Comparison of ENCODE assay signal across 20 mouse cellular contexts in the genomic region with DNA sequence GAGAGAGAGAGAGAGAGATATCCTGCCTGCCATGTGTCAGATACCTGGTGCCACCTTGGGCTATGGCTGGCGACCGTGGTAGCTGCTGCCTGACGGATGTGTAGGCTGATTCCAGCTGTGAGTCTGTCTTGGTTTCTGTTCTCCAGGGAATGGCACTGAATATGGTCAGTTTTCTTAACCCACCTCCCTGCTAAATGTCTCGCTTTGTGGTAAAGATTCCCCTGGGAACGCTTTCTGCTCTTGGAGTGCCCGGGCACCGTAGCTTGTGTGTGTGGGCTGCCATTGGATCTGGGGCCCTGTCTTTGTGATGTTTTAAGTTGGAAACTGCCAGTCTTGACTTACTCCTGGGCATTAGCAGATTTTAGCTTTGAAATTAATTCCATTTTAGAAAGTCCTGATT. TPM values are rescaled to one million over a fixed set of nuclear protein-coding genes. Genes with fewer than 3 reads are reported as not detected.
DNase-seq lines count a peak whose midpoint lies in the region; ATAC-seq and TF ChIP-seq lines count a peak whose summit lies in the region.
"Had no signal": no experiment of that assay in that cellular context is flagged by ENCODE, and none has a peak within 500 bp of the region (broad histone marks: within the 10 kb centered on the region; RNA-seq: fewer than 3 reads in every experiment).

No protein-coding gene starts in this region.

- ATAC-seq in hindbrain, postnatal 0 days, result no peak
- ATAC-seq in neural tube, embryonic 13.5 days (ENCODE audit: low read depth), result no peak
- no peak for ATAC-seq in kidney, embryonic 15.5 days (replicated peaks; ENCODE audit: low FRiP score)
- ATAC-seq: forebrain, embryonic 16.5 days; intestine, postnatal 0 days; liver, postnatal 0 days had no signal

- peak overlapping the region; percentile 35; the same call in 1 of the 2 replicates for H3K27ac ChIP-seq in hindbrain, embryonic 10.5 days
- no peak overlapping the region for H3K27ac ChIP-seq in hindbrain, postnatal 0 days
- H3K27ac ChIP-seq in neural tube, embryonic 13.5 days (replicated peaks), result 0 out of 2 replicates have a peak overlapping the region, but pooled peaks have one; percentile 19
- H3K27ac ChIP-seq in cerebellum, adult 2 months (ENCODE audit: insufficient read depth, low read length), result no peak overlapping the region
- no peak overlapping the region for H3K27ac ChIP-seq in kidney, embryonic 15.5 days
- H3K27ac ChIP-seq: heart, embryonic 10.5 days; hindbrain, embryonic 14.5 days had no signal

- no peak overlapping the region for H3K9ac ChIP-seq in hindbrain, postnatal 0 days (replicated peaks; ENCODE audit: low read length)
- H3K9ac ChIP-seq in neural tube, embryonic 13.5 days, result no peak overlapping the region
- H3K9ac ChIP-seq in kidney, embryonic 15.5 days, result no peak overlapping the region
- H3K9ac ChIP-seq: hindbrain, embryonic 14.5 days; liver, postnatal 0 days had no signal

- no peak overlapping the region for H3K4me2 ChIP-seq in hindbrain, postnatal 0 days (ENCODE audit: low read depth, low read length)
- no peak overlapping the region for H3K4me2 ChIP-seq in neural tube, embryonic 13.5 days
- H3K4me2 ChIP-seq in kidney, embryonic 15.5 days, result no peak overlapping the region
- H3K4me2 ChIP-seq: hindbrain, embryonic 14.5 days had no signal

- no peaks in the 10 kb centered on the region for H3K9me3 ChIP-seq in hindbrain, embryonic 10.5 days
- H3K9me3 ChIP-seq in hindbrain, postnatal 0 days (ENCODE audit: low read length), result no peaks in the 10 kb centered on the region
- H3K9me3 ChIP-seq in neural tube, embryonic 13.5 days, result no peaks in the 10 kb centered on the region
- no peaks in the 10 kb centered on the region for H3K9me3 ChIP-seq in kidney, embryonic 15.5 days (replicated peaks)
- H3K9me3 ChIP-seq: heart, embryonic 10.5 days had no signal

- no peak for DNase-seq in hindbrain, embryonic 10.5 days (ENCODE audit: low spot score)
- no peak for DNase-seq in hindbrain, postnatal 0 days (ENCODE audit: low spot score)
- no peak for DNase-seq in neural tube, embryonic 10.5 days (ENCODE audit: extremely low spot score, low spot score)
- peak; percentile 6 to 15 for DNase-seq in cerebellum, adult 2 months
- peak; percentile 1 to 2 for DNase-seq in layer of hippocampus, postnatal 14 days (ENCODE audit: low spot score in 2 of 2)
- no peak for DNase-seq in embryo, embryonic 10 days (ENCODE audit: low spot score)
- DNase-seq: adrenal gland, adult 8-10 months; gastrocnemius, postnatal 25 days; heart, postnatal 14 days; kidney, postnatal 10 days; liver; liver, postnatal 0 days; lung, postnatal 36 days had no signal

- H3K36me3 ChIP-seq in hindbrain, embryonic 10.5 days, result no peaks in the 10 kb centered on the region
- no peaks in the 10 kb centered on the region for H3K36me3 ChIP-seq in hindbrain, postnatal 0 days (ENCODE audit: insufficient read depth, low read length)
- H3K36me3 ChIP-seq in neural tube, embryonic 13.5 days, result 0 out of 2 replicates have a peak, but pooled peaks cover under 1% of the 10 kb centered on the region
- no peaks in the 10 kb centered on the region for H3K36me3 ChIP-seq in kidney, embryonic 15.5 days
- H3K36me3 ChIP-seq: heart, embryonic 10.5 days had no signal

- no peak for TF ChIP-seq CTCF in hindbrain, postnatal 0 days (IDR thresholded peaks at IDR 0.05; ENCODE audit: low read depth)
- no peak for TF ChIP-seq CTCF in cerebellum, adult 2 months (IDR thresholded peaks at IDR 0.05; ENCODE audit: borderline replicate concordance, insufficient read depth, low read depth, low read length)

- H3K4me3 ChIP-seq in hindbrain, embryonic 10.5 days, result no peak overlapping the region
- H3K4me3 ChIP-seq in hindbrain, postnatal 0 days (ENCODE audit: low read length), result no peak overlapping the region
- H3K4me3 ChIP-seq in neural tube, embryonic 13.5 days, result no peak overlapping the region
- no peak overlapping the region for H3K4me3 ChIP-seq in cerebellum, adult 2 months (replicated peaks; ENCODE audit: insufficient read depth, low read depth, low read length)
- no peak overlapping the region for H3K4me3 ChIP-seq in kidney, embryonic 15.5 days (replicated peaks)
- H3K4me3 ChIP-seq: heart, embryonic 10.5 days had no signal

- H3K4me1 ChIP-seq in hindbrain, embryonic 10.5 days (replicated peaks), result peaks cover 55% of the 10 kb centered on the region
- H3K4me1 ChIP-seq in hindbrain, postnatal 0 days (ENCODE audit: insufficient read depth, low read length), result peaks cover 50% of the 10 kb centered on the region
- peaks cover 90% of the 10 kb centered on the region for H3K4me1 ChIP-seq in neural tube, embryonic 13.5 days (replicated peaks)
- H3K4me1 ChIP-seq in cerebellum, adult 2 months (ENCODE audit: control insufficient read depth, insufficient read depth, low read length), result peaks cover 72% of the 10 kb centered on the region
- H3K4me1 ChIP-seq in kidney, embryonic 15.5 days, result peaks cover 2% of the 10 kb centered on the region; the same call in 1 of the 2 replicates
- H3K4me1 ChIP-seq: heart, embryonic 10.5 days had no signal

- WGBS in hindbrain, embryonic 10.5 days, result 81% methylated on average over 7 of the region's 7 CpGs
- WGBS in hindbrain, postnatal 0 days, result 58% methylated on average over 7 of the region's 7 CpGs
- 58% methylated on average over 7 of the region's 7 CpGs for WGBS in neural tube, embryonic 13.5 days
- WGBS in cerebellum, adult 2 months, result 72% methylated on average over 7 of the region's 7 CpGs
- 84% methylated on average over 7 of the region's 7 CpGs for WGBS in kidney, embryonic 15.5 days

- TF ChIP-seq POLR2A in cerebellum, adult 2 months (IDR thresholded peaks at IDR 0.05; ENCODE audit: borderline replicate concordance, insufficient read depth, low read length), result no peak

- peaks cover under 1% of the 10 kb centered on the region; the same call in 1 of the 2 replicates for H3K27me3 ChIP-seq in hindbrain, embryonic 10.5 days (ENCODE audit: insufficient read depth, poor library complexity, severe bottlenecking)
- no peaks in the 10 kb centered on the region for H3K27me3 ChIP-seq in hindbrain, postnatal 0 days (ENCODE audit: insufficient read depth, low read length)
- no peaks in the 10 kb centered on the region for H3K27me3 ChIP-seq in neural tube, embryonic 13.5 days
- no peaks in the 10 kb centered on the region for H3K27me3 ChIP-seq in cerebellum, adult 2 months (ENCODE audit: control insufficient read depth, insufficient read depth, low read length)
- H3K27me3 ChIP-seq in kidney, embryonic 15.5 days, result peaks cover 4% of the 10 kb centered on the region

RNA-seq across cellular contexts. Expression of gene Apba2, which starts 7.3 kb away (rescaled TPM):
- 59.1 and 88.9 TPM in 2 replicates for polyA plus RNA-seq in hindbrain, embryonic 10.5 days (2016; fragmentation: Nextera tagmentation; extraction: Ambion mirVana)
- 474 and 567 TPM in 2 replicates for total RNA-seq in hindbrain, postnatal 0 days (2014; rRNA removed)
- 180 and 181 TPM in 2 replicates for polyA plus RNA-seq in hindbrain, postnatal 0 days (2015; fragmentation: Nextera tagmentation; extraction: Ambion mirVana)
- 132 and 141 TPM in 2 replicates for polyA plus RNA-seq in neural tube, embryonic 13.5 days (2015; fragmentation: Nextera tagmentation; extraction: Ambion mirVana)
- 167 and 182 TPM in 2 replicates for polyA plus RNA-seq in cerebellum, adult 2 months (2012; rRNA removed)
- total RNA-seq in layer of hippocampus, postnatal 14 days (2021), result 100 to 1,000 TPM; 273 to 296 TPM
- polyA plus RNA-seq in kidney, embryonic 15.5 days (2015; fragmentation: Nextera tagmentation; extraction: Ambion mirVana), result 5.4 and 5.8 TPM in 2 replicates
- total RNA-seq: monocyte, adult 5-6 weeks had no signal
- polyA plus RNA-seq: liver, postnatal 0 days had no signal

Comparison
In these comparisons a context has a peak if more than half of its experiments do, and no peak if none do; other contexts are left out.
1. H3K27ac ChIP-seq: peak in hindbrain, embryonic 10.5 days (single experiment) and neural tube, embryonic 13.5 days (single experiment); none in hindbrain, postnatal 0 days (single experiment), cerebellum, adult 2 months (single experiment) and kidney, embryonic 15.5 days (single experiment).
2. DNase-seq: peak in cerebellum, adult 2 months (2 of 2) and layer of hippocampus, postnatal 14 days (2 of 2); none in hindbrain, embryonic 10.5 days (single experiment), hindbrain, postnatal 0 days (single experiment), neural tube, embryonic 10.5 days (single experiment) and embryo, embryonic 10 days (single experiment).